Mouse (Mus musculus): ENCODE measurements around the gene Slc9a3r2. TPM values are rescaled to one million over a fixed set of nuclear protein-coding genes. Genes with fewer than 3 reads are reported as not detected.

The Slc9a3r2 gene
- polyA plus RNA-seq (2015; fragmentation: Nextera tagmentation; extraction: Ambion mirVana) = 37.9 and 38.0 TPM in 2 replicates

DNA sequence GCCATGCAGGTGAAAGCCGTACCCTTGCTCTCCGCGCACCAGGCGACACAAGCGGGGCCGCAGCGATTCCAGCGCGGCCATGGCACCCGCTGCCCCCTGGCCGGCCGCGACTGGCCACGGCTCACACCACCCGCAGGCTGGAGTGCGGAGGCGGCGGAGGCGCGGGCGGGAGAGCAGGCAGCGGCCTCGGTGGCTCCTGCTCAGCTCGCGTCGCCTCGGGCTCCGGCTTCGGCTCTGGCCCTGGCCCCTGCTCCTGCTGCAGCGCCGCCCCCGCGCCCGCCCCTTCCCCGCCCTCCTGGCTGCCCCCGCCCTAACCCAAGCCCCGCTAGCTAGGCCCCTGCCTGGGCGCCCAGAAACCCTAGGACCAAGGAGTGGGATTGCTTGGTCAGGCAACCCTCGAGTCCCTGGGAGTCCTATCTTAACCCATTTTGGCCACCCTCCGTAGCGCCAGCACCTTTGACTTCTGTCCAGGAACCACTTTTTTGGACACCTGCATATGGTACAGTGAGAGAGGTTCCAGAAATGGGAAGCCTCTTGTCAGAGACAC, at the start of gene Slc9a3r2:
Gene Slc9a3r2, minus strand, starts transcription at position 258 of the 547 bp plus-strand sequence.
- Histone ChIP-seq H3K4me1 (replicated peaks; ENCODE audit: control insufficient read depth, insufficient read depth) (no peaks in the 10 kb centered on the region; the same call in 1 of the 2 replicates), H3K9ac (ENCODE audit: low read length) (peak within 1 kb of the TSS; percentile 87), H3K27ac (replicated peaks) (peak within 1 kb of the TSS; percentile 74), H3K4me2 (replicated peaks; ENCODE audit: low read depth) (peak within 1 kb of the TSS; percentile 99), H3K9me3 (ENCODE audit: control insufficient read depth, low read length) (no peaks in the 10 kb centered on the region), H3K36me3 (ENCODE audit: control insufficient read depth, insufficient read depth, low read length) (no peaks in the 10 kb centered on the region), H3K4me3 (ENCODE audit: low read depth, low read length) (peak within 1 kb of the TSS; percentile 71), H3K27me3 (ENCODE audit: control insufficient read depth, insufficient read depth, low read length) (no peaks in the 10 kb centered on the region)
- ATAC-seq (ENCODE audit: low FRiP score, low TSS enrichment) (peak; percentile 22; the same call in 1 of the 2 replicates), DNase-seq (ENCODE audit: low spot score) (peak; percentile 57)
- WGBS = under 1% methylated on average over 29 of the region's 41 CpGs
- TF ChIP-seq EP300 (optimal IDR thresholded peaks at IDR 0.05) = no peak
- no peak for TF ChIP-seq CTCF (IDR thresholded peaks at IDR 0.05; ENCODE audit: low read depth)

DNA sequence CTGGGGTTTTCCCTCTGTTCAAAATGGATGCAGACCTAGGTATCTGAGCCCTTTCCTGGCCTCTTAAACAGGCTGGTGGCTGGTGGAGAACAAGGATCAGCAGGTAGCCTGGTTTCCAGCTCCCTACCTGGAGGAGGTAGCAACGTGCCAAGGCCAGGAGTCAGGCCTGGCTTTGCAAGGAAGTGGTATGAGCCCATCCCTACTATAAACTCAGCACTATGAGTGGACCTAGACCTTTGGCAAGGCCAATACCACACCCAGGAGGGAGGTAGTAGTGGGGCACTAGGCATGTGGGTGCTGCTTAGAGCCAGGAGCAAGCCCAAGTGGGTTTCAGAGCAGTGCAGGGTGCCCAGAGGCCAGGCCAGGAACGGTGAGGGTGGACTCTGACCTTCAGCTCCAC, 49.3 kb upstream of the Slc9a3r2 start:
- TF ChIP-seq EP300 (optimal IDR thresholded peaks at IDR 0.05) = no peak
- TF ChIP-seq CTCF (IDR thresholded peaks at IDR 0.05; ENCODE audit: low read depth) = no peak
- H3K36me3 ChIP-seq (ENCODE audit: control insufficient read depth, insufficient read depth, low read length) = peaks cover 22% of the 10 kb centered on the region
- no peak for DNase-seq (ENCODE audit: low spot score)
- WGBS = 87% methylated on average over 2 of the region's 2 CpGs
- no peaks in the 10 kb centered on the region for H3K9me3 ChIP-seq (ENCODE audit: control insufficient read depth, low read length)
- H3K27ac ChIP-seq (replicated peaks) = no peak overlapping the region
- H3K4me1 ChIP-seq (replicated peaks; ENCODE audit: control insufficient read depth, insufficient read depth) = peaks cover 5% of the 10 kb centered on the region; the same call in 1 of the 2 replicates
- no peak overlapping the region for H3K4me2 ChIP-seq (replicated peaks; ENCODE audit: low read depth)
- no peak overlapping the region for H3K9ac ChIP-seq (ENCODE audit: low read length)
- H3K4me3 ChIP-seq (ENCODE audit: low read depth, low read length) = no peak overlapping the region
- H3K27me3 ChIP-seq (ENCODE audit: control insufficient read depth, insufficient read depth, low read length) = no peaks in the 10 kb centered on the region
- ATAC-seq (ENCODE audit: low FRiP score, low TSS enrichment) = no peak

GRCm38 (mm10) chr17:24698715-24699114, 48.6 kb upstream of the Slc9a3r2 start:
- Histone ChIP-seq H3K9ac (ENCODE audit: low read length) (no peak overlapping the region), H3K4me1 (replicated peaks; ENCODE audit: control insufficient read depth, insufficient read depth) (peaks cover 5% of the 10 kb centered on the region; the same call in 1 of the 2 replicates), H3K9me3 (ENCODE audit: control insufficient read depth, low read length) (no peaks in the 10 kb centered on the region), H3K36me3 (ENCODE audit: control insufficient read depth, insufficient read depth, low read length) (peaks cover 15% of the 10 kb centered on the region), H3K4me3 (ENCODE audit: low read depth, low read length) (no peak overlapping the region), H3K27ac (replicated peaks) (no peak overlapping the region; the same call in 1 of the 2 replicates), H3K27me3 (ENCODE audit: control insufficient read depth, insufficient read depth, low read length) (no peaks in the 10 kb centered on the region), H3K4me2 (replicated peaks; ENCODE audit: low read depth) (peak overlapping the region; percentile 12; the same call in 1 of the 2 replicates)
- ATAC-seq (ENCODE audit: low FRiP score, low TSS enrichment) = no peak
- no peak for DNase-seq (ENCODE audit: low spot score)
- no peak for TF ChIP-seq CTCF (IDR thresholded peaks at IDR 0.05; ENCODE audit: low read depth)
- TF ChIP-seq EP300 (optimal IDR thresholded peaks at IDR 0.05) = no peak
- 73% methylated on average over 9 of the region's 9 CpGs for WGBS

GRCm38 (mm10) chr17:24697985-24698384, 47.9 kb upstream of the Slc9a3r2 start:
- peaks cover 5% of the 10 kb centered on the region; the same call in 1 of the 2 replicates for H3K4me1 ChIP-seq (replicated peaks; ENCODE audit: control insufficient read depth, insufficient read depth)
- WGBS = 22% methylated on average over 5 of the region's 5 CpGs
- H3K9me3 ChIP-seq (ENCODE audit: control insufficient read depth, low read length) = no peaks in the 10 kb centered on the region
- H3K36me3 ChIP-seq (ENCODE audit: control insufficient read depth, insufficient read depth, low read length) = peaks cover 14% of the 10 kb centered on the region
- H3K27me3 ChIP-seq (ENCODE audit: control insufficient read depth, insufficient read depth, low read length) = no peaks in the 10 kb centered on the region
- DNase-seq (ENCODE audit: low spot score) (peak; percentile 64), ATAC-seq (ENCODE audit: low FRiP score, low TSS enrichment) (peak; percentile 22; the same call in 1 of the 2 replicates)
- no peak for TF ChIP-seq CTCF (IDR thresholded peaks at IDR 0.05; ENCODE audit: low read depth)
- no peak for TF ChIP-seq EP300 (optimal IDR thresholded peaks at IDR 0.05)
- 0 out of 2 replicates have a peak overlapping the region, but pooled peaks have one; percentile 12 for H3K4me2 ChIP-seq (replicated peaks; ENCODE audit: low read depth)
- H3K27ac ChIP-seq (replicated peaks) = peak overlapping the region; percentile 53; the same call in 1 of the 2 replicates
- H3K4me3 ChIP-seq (ENCODE audit: low read depth, low read length) = no peak overlapping the region
- H3K9ac ChIP-seq (ENCODE audit: low read length) = no peak overlapping the region

DNA sequence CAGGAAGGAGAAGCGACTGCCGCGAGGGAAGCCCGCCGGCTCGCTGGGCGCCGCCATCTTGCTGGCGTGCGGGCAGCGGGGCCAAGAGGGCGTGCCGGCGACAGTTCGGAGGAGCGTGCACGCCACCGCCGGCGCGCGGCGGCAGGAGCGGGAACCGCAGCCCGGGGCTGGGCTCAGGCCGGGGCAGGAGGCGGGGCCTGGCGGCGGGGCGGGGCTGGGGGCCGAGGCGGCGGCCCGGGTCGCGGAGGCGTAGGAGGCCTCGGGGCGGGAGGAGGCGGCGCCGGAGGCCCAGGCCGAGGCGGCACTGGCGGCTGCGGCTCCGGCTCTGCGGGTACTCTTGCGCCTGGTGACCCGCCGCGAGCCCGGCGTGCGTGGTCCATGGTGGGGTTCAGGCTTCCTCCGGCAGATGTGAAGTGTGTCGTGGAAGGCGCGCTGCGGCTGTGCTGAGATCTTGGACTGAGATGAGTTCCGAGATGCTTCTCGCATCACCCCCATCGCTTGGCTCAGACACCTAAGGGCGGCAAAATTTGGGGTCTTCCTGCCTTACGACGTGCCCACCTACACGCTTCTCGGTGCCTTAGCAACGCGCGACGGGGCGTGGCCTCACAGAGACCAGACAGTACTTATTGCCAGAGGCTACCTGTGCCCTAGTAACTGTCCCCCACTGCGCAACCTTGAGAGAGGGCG, 46.0 kb upstream of the Slc9a3r2 start, which contains the start of the genes Gfer and Noxo1:
Gene Gfer, minus strand, starts transcription at position 146 of the 687 bp plus-strand sequence.
Gene Noxo1, plus strand, starts transcription at position 224 of the 687 bp plus-strand sequence.
- WGBS = under 1% methylated on average over 66 of the region's 76 CpGs
- Histone ChIP-seq H3K27ac (replicated peaks) (peak within 1 kb of the TSS; percentile 81), H3K9ac (ENCODE audit: low read length) (peak within 1 kb of the TSS; percentile 77), H3K36me3 (ENCODE audit: control insufficient read depth, insufficient read depth, low read length) (peaks cover 3% of the 10 kb centered on the region; the same call in 1 of the 2 replicates), H3K4me1 (replicated peaks; ENCODE audit: control insufficient read depth, insufficient read depth) (peaks cover 5% of the 10 kb centered on the region; the same call in 1 of the 2 replicates), H3K9me3 (ENCODE audit: control insufficient read depth, low read length) (no peaks in the 10 kb centered on the region), H3K27me3 (ENCODE audit: control insufficient read depth, insufficient read depth, low read length) (no peaks in the 10 kb centered on the region), H3K4me3 (ENCODE audit: low read depth, low read length) (peak within 1 kb of the TSS; percentile 80), H3K4me2 (replicated peaks; ENCODE audit: low read depth) (peak within 1 kb of the TSS; percentile 86)
- peak; percentile 89 for ATAC-seq (ENCODE audit: low FRiP score, low TSS enrichment)
- TF ChIP-seq EP300 (optimal IDR thresholded peaks at IDR 0.05) = no peak
- peak; percentile 44 for TF ChIP-seq CTCF (IDR thresholded peaks at IDR 0.05; ENCODE audit: low read depth)
- DNase-seq (ENCODE audit: low spot score) = peak; percentile 95

Measured in stomach, postnatal 0 days (tissue).